Mouse (Mus musculus): ENCODE results near the gene Mthfd2. TPM values are rescaled to one million over a fixed set of nuclear protein-coding genes. Genes with fewer than 3 reads are reported as not detected.

Gene Mthfd2
- 16.6 and 20.9 TPM in 2 replicates for polyA plus RNA-seq (2015; fragmentation: Nextera tagmentation; extraction: Ambion mirVana)

DNA sequence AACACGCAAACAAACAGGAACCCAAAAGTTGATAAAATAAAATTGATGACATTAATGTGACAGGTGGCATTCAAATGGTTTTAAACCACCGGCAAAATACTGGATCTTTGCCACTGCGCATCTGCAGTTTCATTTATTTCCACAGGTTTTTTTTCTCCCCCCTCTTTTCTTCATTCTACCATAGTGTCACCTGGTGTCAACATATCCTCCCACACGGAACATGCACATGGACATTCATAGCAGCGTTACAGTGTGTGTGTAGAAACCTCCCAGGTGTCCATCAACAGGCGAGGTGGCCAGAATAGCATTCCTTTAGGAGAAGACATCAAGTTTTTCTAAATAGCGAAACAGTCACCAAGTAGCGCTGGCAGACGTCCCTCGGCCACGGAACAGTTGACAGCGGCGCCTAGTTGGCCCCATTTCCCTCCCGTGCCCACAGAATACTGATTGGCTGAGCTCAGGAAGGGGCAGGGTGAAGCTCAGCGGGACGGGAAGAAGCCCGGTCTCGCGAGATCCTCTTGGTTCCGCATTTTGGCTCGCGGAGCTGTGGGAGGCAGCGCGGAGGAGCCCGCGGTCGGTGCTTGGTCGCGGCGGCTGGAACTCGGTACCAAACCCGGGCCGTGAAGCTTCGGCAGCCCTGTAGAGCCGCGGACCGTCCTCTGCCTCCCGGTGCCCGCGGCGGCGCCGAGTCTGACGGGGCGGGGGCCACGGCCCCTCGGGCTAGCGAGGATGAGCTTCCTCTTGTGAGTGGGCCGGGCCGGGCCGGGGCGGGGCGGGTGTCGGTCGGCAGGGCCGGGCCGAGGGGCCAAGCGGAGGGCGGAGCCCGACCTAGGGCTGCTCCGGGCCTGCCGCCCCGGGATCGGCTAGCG, at the start of gene Mthfd2, which contains the start of gene Mob1a:
TSS of gene Mthfd2 (minus strand) at position 384 of the 869 bp plus-strand sequence.
TSS of gene Mob1a (plus strand) at position 492 of the 869 bp plus-strand sequence.
- Histone ChIP-seq H3K4me3 (ENCODE audit: low read depth, low read length) (peak within 1 kb of the TSS; percentile 84), H3K9ac (replicated peaks) (peak within 1 kb of the TSS; percentile 89), H3K36me3 (replicated peaks; ENCODE audit: insufficient read depth, low read length) (peaks cover 24% of the 10 kb centered on the region), H3K27ac (ENCODE audit: low read depth) (peak within 1 kb of the TSS; percentile 97), H3K9me3 (ENCODE audit: low read length) (no peaks in the 10 kb centered on the region), H3K4me1 (ENCODE audit: insufficient read depth) (peaks cover 14% of the 10 kb centered on the region), H3K27me3 (ENCODE audit: insufficient read depth, low read length) (no peaks in the 10 kb centered on the region), H3K4me2 (ENCODE audit: low read depth, low read length) (peak within 1 kb of the TSS; percentile 96)
- WGBS (ENCODE audit: insufficient replicate concordance): under 1% methylated on average over 60 of the region's 65 CpGs
- DNase-seq (peak; percentile 95), ATAC-seq (peak; percentile 98)
- no peak for TF ChIP-seq CTCF (IDR thresholded peaks at IDR 0.05; ENCODE audit: low read depth)
- peak; percentile 84 for TF ChIP-seq EP300 (IDR thresholded peaks at IDR 0.05; ENCODE audit: low read depth)

DNA sequence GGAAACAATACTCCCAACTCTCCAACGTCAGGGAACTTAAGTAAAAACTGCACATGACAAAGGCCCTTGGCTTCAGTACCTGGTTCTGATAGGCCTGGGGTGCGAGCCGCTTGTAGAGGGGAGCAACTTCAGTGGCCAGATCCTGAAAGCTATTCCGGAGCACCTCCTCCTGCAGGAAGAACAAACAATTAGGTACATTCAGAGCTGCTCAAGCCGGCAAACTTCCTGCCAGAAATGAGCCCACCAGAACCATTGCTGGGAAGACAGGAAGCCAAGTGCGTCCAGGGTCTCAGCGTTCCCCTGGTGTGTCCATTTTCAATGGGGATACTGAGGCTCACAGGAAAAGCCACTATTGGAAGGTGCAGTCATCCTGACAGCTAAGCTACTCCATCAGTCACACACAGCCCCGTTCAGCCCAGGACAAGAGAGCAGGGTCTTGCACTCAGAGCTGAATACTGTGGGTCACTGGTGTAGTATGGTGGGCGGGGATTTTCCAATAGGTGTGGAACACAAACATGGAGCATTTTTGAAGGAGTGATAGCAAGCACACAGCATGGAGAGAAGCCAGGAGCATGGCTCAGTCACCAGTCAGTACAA, 48.1 kb upstream of the Mthfd2 start:
- Histone ChIP-seq H3K27me3 (ENCODE audit: insufficient read depth, low read length) (no peaks in the 10 kb centered on the region), H3K4me2 (ENCODE audit: low read depth, low read length) (no peak overlapping the region), H3K27ac (ENCODE audit: low read depth) (no peak overlapping the region), H3K9ac (replicated peaks) (no peak overlapping the region), H3K9me3 (ENCODE audit: low read length) (no peaks in the 10 kb centered on the region), H3K36me3 (replicated peaks; ENCODE audit: insufficient read depth, low read length) (peaks cover 89% of the 10 kb centered on the region), H3K4me3 (ENCODE audit: low read depth, low read length) (no peak overlapping the region), H3K4me1 (ENCODE audit: insufficient read depth) (no peaks in the 10 kb centered on the region)
- TF ChIP-seq EP300 (IDR thresholded peaks at IDR 0.05; ENCODE audit: low read depth) (no peak), CTCF (IDR thresholded peaks at IDR 0.05; ENCODE audit: low read depth) (no peak)
- ATAC-seq (no peak), DNase-seq (no peak)
- 73% methylated on average over 9 of the region's 9 CpGs for WGBS (ENCODE audit: insufficient replicate concordance)

DNA sequence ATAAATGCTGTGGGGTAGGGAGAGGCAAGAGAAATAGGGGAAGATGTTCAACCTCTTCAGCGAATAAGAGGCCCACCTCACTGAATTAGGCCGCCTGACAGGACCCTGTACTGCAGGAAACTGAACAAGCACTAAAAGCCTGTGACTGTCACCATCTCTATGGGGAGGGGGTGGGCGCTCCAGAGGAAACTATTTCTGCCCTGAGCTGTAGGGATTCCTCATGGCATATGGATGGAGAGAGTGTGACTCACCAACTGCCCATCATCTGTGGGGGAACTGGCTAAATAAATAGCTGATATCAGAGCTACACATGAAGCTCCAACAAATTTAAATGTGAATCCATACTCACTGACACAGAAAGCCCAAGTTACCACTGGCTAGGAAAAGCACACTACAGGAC, 45.6 kb upstream of the Mthfd2 start:
- Histone ChIP-seq H3K4me1 (ENCODE audit: insufficient read depth) (no peaks in the 10 kb centered on the region), H3K9me3 (ENCODE audit: low read length) (no peaks in the 10 kb centered on the region), H3K27ac (ENCODE audit: low read depth) (no peak overlapping the region), H3K4me3 (ENCODE audit: low read depth, low read length) (no peak overlapping the region), H3K36me3 (replicated peaks; ENCODE audit: insufficient read depth, low read length) (peaks cover 91% of the 10 kb centered on the region), H3K27me3 (ENCODE audit: insufficient read depth, low read length) (no peaks in the 10 kb centered on the region), H3K4me2 (ENCODE audit: low read depth, low read length) (no peak overlapping the region), H3K9ac (replicated peaks) (no peak overlapping the region)
- TF ChIP-seq EP300 (IDR thresholded peaks at IDR 0.05; ENCODE audit: low read depth) (no peak), CTCF (IDR thresholded peaks at IDR 0.05; ENCODE audit: low read depth) (no peak)
- 75% methylated on average over 3 of the region's 3 CpGs for WGBS (ENCODE audit: insufficient replicate concordance)
- DNase-seq: no peak
- no peak for ATAC-seq

DNA sequence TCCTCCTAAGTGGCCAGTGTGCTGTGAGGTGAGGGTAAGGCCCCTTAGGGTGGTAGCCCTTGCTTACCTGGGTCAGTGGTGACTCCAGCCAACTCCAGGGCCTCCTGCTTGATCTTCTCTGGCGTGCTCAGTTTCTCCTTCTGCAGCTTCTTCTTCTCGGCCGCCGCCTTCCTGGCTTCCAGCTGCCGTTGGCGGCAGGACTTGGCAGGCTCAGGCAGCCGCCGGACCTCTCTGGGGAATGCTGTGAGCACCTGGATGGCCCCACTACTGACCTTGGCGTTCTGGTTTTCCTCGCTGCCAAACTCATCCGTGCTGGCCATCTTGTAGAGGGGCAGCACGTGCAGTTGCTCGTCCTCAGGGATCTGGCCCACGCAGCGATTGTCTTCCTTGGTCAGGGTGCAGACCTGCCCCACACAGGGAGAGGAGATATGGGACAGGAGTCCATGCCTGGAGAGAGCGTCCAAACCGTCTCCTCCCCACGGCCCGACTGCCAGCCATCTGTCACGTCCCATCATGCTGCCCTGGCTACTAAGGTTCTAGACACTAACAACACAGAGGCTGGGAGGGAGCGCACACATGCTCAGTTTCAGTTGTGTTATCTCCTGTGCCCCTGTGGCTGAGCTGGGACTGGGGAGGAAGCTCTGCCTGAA, 44.7 kb upstream of the Mthfd2 start:
- Histone ChIP-seq H3K9ac (replicated peaks) (no peak overlapping the region), H3K9me3 (ENCODE audit: low read length) (no peaks in the 10 kb centered on the region), H3K4me1 (ENCODE audit: insufficient read depth) (no peaks in the 10 kb centered on the region), H3K4me2 (ENCODE audit: low read depth, low read length) (no peak overlapping the region), H3K27ac (ENCODE audit: low read depth) (no peak overlapping the region), H3K4me3 (ENCODE audit: low read depth, low read length) (no peak overlapping the region), H3K36me3 (replicated peaks; ENCODE audit: insufficient read depth, low read length) (peaks cover 86% of the 10 kb centered on the region), H3K27me3 (ENCODE audit: insufficient read depth, low read length) (no peaks in the 10 kb centered on the region)
- 88% methylated on average over 21 of the region's 21 CpGs for WGBS (ENCODE audit: insufficient replicate concordance)
- ATAC-seq: no peak
- DNase-seq: no peak
- TF ChIP-seq EP300 (IDR thresholded peaks at IDR 0.05; ENCODE audit: low read depth): no peak
- TF ChIP-seq CTCF (IDR thresholded peaks at IDR 0.05; ENCODE audit: low read depth): no peak

DNA sequence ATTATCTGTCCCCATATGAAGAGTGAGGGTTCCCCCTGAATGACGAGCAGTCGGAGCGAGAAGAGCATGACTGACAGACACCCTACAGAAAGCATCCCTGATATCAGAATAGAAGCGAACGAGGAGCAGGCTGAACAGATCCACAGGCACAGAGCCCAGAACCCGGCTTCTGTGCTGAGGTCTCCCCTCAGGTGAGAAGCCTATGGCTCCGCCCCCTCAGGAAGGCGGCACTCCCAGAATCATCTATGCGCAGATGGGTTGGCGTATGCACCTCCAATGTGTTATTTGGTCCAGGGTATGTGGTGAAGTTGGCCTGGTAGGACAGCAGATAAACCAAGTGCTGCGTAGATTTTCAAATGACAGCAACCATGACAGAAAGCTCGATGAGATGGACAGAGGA, 37.4 kb upstream of the Mthfd2 start:
- no peak for DNase-seq
- ATAC-seq: no peak
- no peak overlapping the region for H3K27ac ChIP-seq (ENCODE audit: low read depth)
- no peaks in the 10 kb centered on the region for H3K4me1 ChIP-seq (ENCODE audit: insufficient read depth)
- H3K9ac ChIP-seq (replicated peaks): no peak overlapping the region
- no peak overlapping the region for H3K4me3 ChIP-seq (ENCODE audit: low read depth, low read length)
- WGBS (ENCODE audit: insufficient replicate concordance): 88% methylated on average over 12 of the region's 12 CpGs
- H3K4me2 ChIP-seq (ENCODE audit: low read depth, low read length): no peak overlapping the region
- H3K9me3 ChIP-seq (ENCODE audit: low read length): no peaks in the 10 kb centered on the region
- H3K27me3 ChIP-seq (ENCODE audit: insufficient read depth, low read length): no peaks in the 10 kb centered on the region
- peaks cover 42% of the 10 kb centered on the region for H3K36me3 ChIP-seq (replicated peaks; ENCODE audit: insufficient read depth, low read length)
- no peak for TF ChIP-seq CTCF (IDR thresholded peaks at IDR 0.05; ENCODE audit: low read depth)
- TF ChIP-seq EP300 (IDR thresholded peaks at IDR 0.05; ENCODE audit: low read depth): no peak
